Mouse (Mus musculus) cerebellum, adult 2 months (tissue): ENCODE measurements at regions not wholly inside any gene's neighbourhood (a gene's known extent, or its start where the extent isn't known, plus 50 kb on each side); places are given as distances from the start of the nearest gene placed in this dataset.

ENCODE experiments used
- DNase-seq, 2 experiments: peaks; one replicate each; pipeline ENCODE4 v3.0.0; 2021
- H3K27ac ChIP-seq: fragments of 200-500 bp; 2 replicates; pipeline ENCODE4 v1.5.1; 2012; ENCODE audit warnings: low read length, control low read depth, inconsistent platforms; ENCODE audit not compliant: insufficient read depth
- H3K27me3 ChIP-seq: fragments of 200-500 bp; 2 replicates; pipeline ENCODE4 v1.6.1; 2012; ENCODE audit warnings: inconsistent platforms, mild to moderate bottlenecking, low read length, moderate library complexity; ENCODE audit not compliant: control insufficient read depth, insufficient read depth
- H3K4me1 ChIP-seq: fragments of 200-500 bp; 2 replicates; pipeline ENCODE4 v1.6.1; 2011; ENCODE audit warnings: low read length; ENCODE audit not compliant: control insufficient read depth, insufficient read depth
- H3K4me3 ChIP-seq: fragments of 200-500 bp; replicated peaks from 2 replicates; pipeline ENCODE3; 2011; ENCODE audit warnings: mild to moderate bottlenecking, low read depth, low read length, control low read depth; ENCODE audit not compliant: insufficient read depth
- CTCF ChIP-seq: fragments of 200-500 bp; IDR thresholded peaks from 2 replicates; pipeline ENCODE4 v1.5.1; 2011; ENCODE audit warnings: low read depth, mild to moderate bottlenecking, control low read depth, low read length, moderate library complexity, borderline replicate concordance; ENCODE audit not compliant: insufficient read depth
- POLR2A ChIP-seq: fragments of 200-500 bp; IDR thresholded peaks from 2 replicates; pipeline ENCODE4 v1.6.1; 2011; ENCODE audit warnings: low read length, control low read depth, borderline replicate concordance; ENCODE audit not compliant: insufficient read depth
- WGBS: fragments of 180-500 bp; shearing (Covaris S2); methylation state at CpG from one replicate; pipeline ENCODE4 v1.1.7; 2018; 5-methylcytosine and 5-hydroxymethylcytosine counted together

DNA sequence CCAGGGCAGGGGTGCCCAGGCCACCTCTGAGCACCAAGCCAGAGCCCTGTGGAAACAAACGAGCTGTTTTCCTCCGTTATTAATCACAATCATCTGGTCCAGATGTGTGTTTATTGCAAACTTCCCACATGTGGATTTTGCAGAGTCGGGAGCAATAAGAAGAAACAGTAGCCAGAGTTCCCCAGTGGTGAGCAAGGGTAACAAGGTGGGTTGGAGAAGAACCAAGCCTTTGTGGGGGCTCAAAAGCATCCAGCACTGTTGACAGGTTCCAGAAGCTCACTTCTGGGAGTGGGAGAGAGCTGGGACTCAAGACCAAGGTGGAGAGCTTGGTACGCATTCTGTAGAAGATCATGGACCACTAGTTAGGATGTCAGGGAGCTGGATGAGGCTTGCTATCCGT is 63.6 kb downstream of the Hif1an start:
- TF ChIP-seq CTCF (no peak), POLR2A (no peak)
- DNase-seq = no peak
- Histone ChIP-seq H3K4me3 (no peak overlapping the region), H3K27me3 (no peaks in the 10 kb centered on the region), H3K27ac (no peak overlapping the region), H3K4me1 (no peaks in the 10 kb centered on the region)
- 75% methylated on average over 5 of the region's 5 CpGs for WGBS

DNA sequence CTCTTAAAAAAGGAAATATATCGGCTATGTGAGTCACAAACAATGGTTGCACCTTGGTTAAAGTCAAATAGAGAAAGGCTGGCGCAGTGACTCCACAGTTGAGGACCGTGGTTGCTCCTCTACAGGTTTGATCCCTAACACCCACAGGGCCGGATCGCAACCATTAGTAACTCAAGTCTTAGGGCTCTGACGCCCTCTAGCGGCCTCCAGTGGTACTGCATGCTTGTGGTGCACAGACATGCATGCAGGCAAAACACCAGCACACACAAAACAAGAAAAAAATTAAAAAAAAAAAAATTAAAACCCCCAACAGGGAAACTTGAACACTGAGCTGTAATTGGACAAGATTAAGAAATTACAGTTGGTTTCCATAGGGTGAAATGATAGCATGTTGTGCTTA is 67.1 kb downstream of the Hif1an start:
- H3K4me1 ChIP-seq = no peaks in the 10 kb centered on the region
- no peak for DNase-seq
- H3K27me3 ChIP-seq = no peaks in the 10 kb centered on the region
- TF ChIP-seq POLR2A (no peak), CTCF (no peak)
- WGBS = 65% methylated on average over 7 of the region's 7 CpGs
- no peak overlapping the region for H3K4me3 ChIP-seq
- no peak overlapping the region for H3K27ac ChIP-seq

- Histone ChIP-seq H3K27me3 (no peaks in the 10 kb centered on the region), H3K4me3 (no peak overlapping the region), H3K27ac (no peak overlapping the region), H3K4me1 (no peaks in the 10 kb centered on the region)
- no peak for DNase-seq
- WGBS = 86% methylated on average over 19 of the region's 19 CpGs
- TF ChIP-seq POLR2A (no peak), CTCF (no peak)
Measured at GRCm38 (mm10) chr19:44631356-44632007, 68.8 kb downstream of the Hif1an start.

GRCm38 (mm10) chr19:44637145-44637719 is 74.6 kb downstream of the Hif1an start:
- no peak for DNase-seq
- Histone ChIP-seq H3K4me1 (no peaks in the 10 kb centered on the region), H3K4me3 (no peak overlapping the region), H3K27ac (no peak overlapping the region), H3K27me3 (peaks cover 2% of the 10 kb centered on the region; the same call in 1 of the 2 replicates)
- TF ChIP-seq CTCF (no peak), POLR2A (no peak)
- 53% methylated on average over 9 of the region's 9 CpGs for WGBS

DNA sequence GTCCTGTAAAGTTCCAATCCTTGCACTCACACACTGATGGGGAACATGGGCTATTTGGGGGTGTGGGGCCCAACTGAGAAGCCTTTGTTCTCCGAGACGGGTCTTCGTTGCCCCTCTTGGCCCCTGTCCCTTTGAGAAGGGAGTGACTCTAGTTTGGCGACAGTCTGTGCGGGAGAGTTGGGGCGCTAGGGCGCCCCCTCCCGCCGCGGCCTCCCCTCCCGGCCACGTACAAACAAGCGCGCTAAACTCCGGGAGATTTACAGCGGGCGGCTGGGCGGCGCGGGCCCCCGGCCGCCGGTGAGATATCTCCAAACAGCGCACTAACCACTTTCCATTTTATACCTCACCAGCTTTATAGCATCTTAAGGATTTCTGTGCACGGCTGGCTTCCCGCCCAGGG is 77.4 kb downstream of the Hif1an start:
- no peak for TF ChIP-seq POLR2A
- TF ChIP-seq CTCF = no peak
- H3K4me3 ChIP-seq = no peak overlapping the region
- H3K4me1 ChIP-seq = no peaks in the 10 kb centered on the region
- no peak for DNase-seq
- WGBS = 1% methylated on average over 26 of the region's 26 CpGs
- H3K27ac ChIP-seq = no peak overlapping the region
- peaks cover 2% of the 10 kb centered on the region; the same call in 1 of the 2 replicates for H3K27me3 ChIP-seq

DNA sequence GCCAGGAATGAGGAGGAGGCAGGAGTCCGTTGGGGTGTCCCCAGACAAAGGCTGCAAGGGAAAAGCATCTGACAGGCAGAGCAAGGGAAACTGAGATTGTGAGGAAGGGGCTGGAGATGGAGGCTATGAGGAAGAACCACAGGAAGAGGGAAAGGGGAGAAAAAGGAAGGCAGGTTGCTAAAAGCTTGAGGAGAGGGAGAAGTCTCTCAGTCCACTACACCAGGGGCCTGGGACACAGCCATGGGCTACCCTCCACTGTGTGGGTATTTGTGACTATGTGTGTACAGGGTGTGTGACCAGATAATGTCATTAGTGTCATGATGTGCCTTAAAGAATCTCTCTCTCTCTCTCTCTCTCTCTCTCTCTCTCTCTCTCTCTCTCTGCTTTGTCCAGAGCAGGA is 77.9 kb downstream of the Hif1an start:
- 0% methylated on average over 1 of the region's 1 CpGs for WGBS
- TF ChIP-seq CTCF = no peak
- no peak for TF ChIP-seq POLR2A
- H3K4me1 ChIP-seq = no peaks in the 10 kb centered on the region
- no peak for DNase-seq
- H3K4me3 ChIP-seq = no peak overlapping the region
- peaks cover 2% of the 10 kb centered on the region; the same call in 1 of the 2 replicates for H3K27me3 ChIP-seq
- no peak overlapping the region for H3K27ac ChIP-seq

- no peak for DNase-seq
- H3K4me3 ChIP-seq = no peak overlapping the region
- no peak overlapping the region for H3K27ac ChIP-seq
- TF ChIP-seq POLR2A = no peak
- no peak for TF ChIP-seq CTCF
- WGBS = 50% methylated on average over 4 of the region's 4 CpGs
- peaks cover 2% of the 10 kb centered on the region; the same call in 1 of the 2 replicates for H3K27me3 ChIP-seq
- no peaks in the 10 kb centered on the region for H3K4me1 ChIP-seq
Measured at GRCm38 (mm10) chr19:44642294-44642693, 79.6 kb downstream of the Hif1an start.

GRCm38 (mm10) chr19:44644376-44644775 is 81.7 kb downstream of the Hif1an start:
- Histone ChIP-seq H3K4me1 (no peaks in the 10 kb centered on the region), H3K27ac (no peak overlapping the region), H3K27me3 (peaks cover 2% of the 10 kb centered on the region; the same call in 1 of the 2 replicates), H3K4me3 (no peak overlapping the region)
- TF ChIP-seq CTCF (no peak), POLR2A (no peak)
- DNase-seq = no peak
- WGBS = 49% methylated on average over 3 of the region's 3 CpGs
